Mouse (Mus musculus) left cerebral cortex, postnatal 4 days (tissue): ENCODE results near the gene Sfrp2. TPM values are rescaled to one million over a fixed set of nuclear protein-coding genes. Genes with fewer than 3 reads are reported as not detected.

Experiments used
- total RNA-seq, 2 experiments: library from RNA; stranded (reverse); gene quantifications; 2 replicates each; pipeline ENCODE4 v1.2.3; 2021

Gene Sfrp2
- total RNA-seq, 2 experiments from 2014 or later: 12.7 to 14.1 TPM

Other genes with a start within 250 kb of the Sfrp2 start
- under 1 TPM; 0.44 to 0.60 TPM for gene Tlr2, start 75.4 kb downstream of the Sfrp2 start, total RNA-seq